Mouse (Mus musculus) liver, embryonic 13.5 days (tissue): ENCODE data around the gene Rap1a. TPM values are rescaled to one million over a fixed set of nuclear protein-coding genes. Genes with fewer than 3 reads are reported as not detected.

Experiments
- ATAC-seq: fragments of 200-750 bp; cut with Nextera tagmentation; 2 replicates; pipeline ENCODE4 v1.8.0; 2017; ENCODE audit warnings: low read depth, mild to moderate bottlenecking, moderate number of reproducible peaks, moderate library complexity
- DNase-seq: peaks from one replicate; pipeline ENCODE4 v3.0.0; 2022
- H3K27ac ChIP-seq: fragments of 300-500 bp; sonication (generic); 2 replicates; pipeline ENCODE4 v1.5.1; 2015; ENCODE audit warnings: moderate library complexity, mild to moderate bottlenecking, inconsistent platforms
- H3K27me3 ChIP-seq: fragments of 300-500 bp; sonication (generic); 2 replicates; pipeline ENCODE4 v1.6.1; 2015; ENCODE audit warnings: mild to moderate bottlenecking, inconsistent platforms
- H3K36me3 ChIP-seq: fragments of 300-500 bp; sonication (generic); 2 replicates; pipeline ENCODE4 v1.6.1; 2015; ENCODE audit warnings: mild to moderate bottlenecking, inconsistent platforms
- H3K4me1 ChIP-seq: fragments of 300-500 bp; sonication (generic); replicated peaks from 2 replicates; pipeline ENCODE4 v1.6.1; 2015; ENCODE audit warnings: inconsistent platforms
- H3K4me2 ChIP-seq: fragments of 300-500 bp; sonication (generic); 2 replicates; pipeline ENCODE4 v1.6.1; 2015; ENCODE audit warnings: inconsistent platforms, mild to moderate bottlenecking, moderate library complexity
- H3K4me3 ChIP-seq: fragments of 300-500 bp; sonication (generic); replicated peaks from 2 replicates; pipeline ENCODE4 v1.5.1; 2015; ENCODE audit warnings: mild to moderate bottlenecking, inconsistent platforms
- H3K9ac ChIP-seq: fragments of 300-500 bp; sonication (generic); 2 replicates; pipeline ENCODE4 v1.6.1; 2015; ENCODE audit warnings: mild to moderate bottlenecking, inconsistent platforms
- H3K9me3 ChIP-seq: fragments of 300-500 bp; sonication (generic); replicated peaks from 2 replicates; pipeline ENCODE4 v1.6.1; 2016; ENCODE audit warnings: inconsistent platforms
- WGBS: fragments of 180-500 bp; shearing (Covaris S2); methylation state at CpG from one replicate; pipeline ENCODE4 v1.1.7; 2015; ENCODE audit not compliant: insufficient replicate concordance; 5-methylcytosine and 5-hydroxymethylcytosine counted together
- polyA plus RNA-seq: library from polyadenylated mRNA; unstranded; fragments of >200 nt; fragmentation: Nextera tagmentation; extraction: Ambion mirVana; gene quantifications from 2 replicates; pipeline ENCODE4 v1.2.1, GENCODE M21; 2015

Rap1a gene
- polyA plus RNA-seq, 1 experiment from 2014 or later = 119 TPM

- Histone ChIP-seq H3K9me3 (no peaks in the 10 kb centered on the region), H3K27me3 (no peaks in the 10 kb centered on the region), H3K4me1 (peaks cover 67% of the 10 kb centered on the region), H3K4me2 (no peak overlapping the region), H3K27ac (peak overlapping the region; percentile 79; the same call in 1 of the 2 replicates), H3K9ac (no peak overlapping the region), H3K4me3 (no peak overlapping the region), H3K36me3 (no peaks in the 10 kb centered on the region)
- DNase-seq = no peak
- peak; percentile 60; the same call in 1 of the 2 replicates for ATAC-seq
These were observed 43.0 kb downstream of the Rap1a start for GRCm38 (mm10) chr3:105758098-105758497.

GRCm38 (mm10) chr3:105757323-105758083 lies 43.6 kb downstream of the Rap1a start:
- Histone ChIP-seq H3K27ac (peak overlapping the region; percentile 79), H3K4me1 (peaks cover 67% of the 10 kb centered on the region), H3K9me3 (no peaks in the 10 kb centered on the region), H3K4me2 (peak overlapping the region; percentile 26; the same call in 1 of the 2 replicates), H3K9ac (no peak overlapping the region), H3K36me3 (no peaks in the 10 kb centered on the region), H3K27me3 (no peaks in the 10 kb centered on the region), H3K4me3 (no peak overlapping the region)
- DNase-seq = no peak
- ATAC-seq = peak; percentile 45
- WGBS = 60% methylated on average over 6 of the region's 6 CpGs

DNA sequence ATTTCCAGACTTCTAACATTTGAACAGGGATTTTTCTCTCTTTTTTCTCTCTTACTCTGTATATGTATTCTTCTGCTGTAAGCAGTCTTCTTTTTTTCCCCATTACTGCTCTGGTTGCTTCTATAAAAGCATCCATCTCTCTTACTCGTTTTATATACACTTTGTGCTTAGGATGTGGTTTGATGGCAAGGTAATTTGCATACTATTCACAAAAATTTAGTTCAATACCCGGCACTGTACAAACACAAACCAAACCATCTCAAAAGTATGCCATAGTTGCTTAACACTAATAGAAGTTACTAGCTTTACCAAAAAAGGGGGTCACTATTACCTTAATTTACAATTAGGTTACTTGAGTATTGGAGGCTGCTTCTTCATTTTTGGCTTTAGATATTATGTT lies 44.6 kb downstream of the Rap1a start:
- ATAC-seq = no peak

GRCm38 (mm10) chr3:105755123-105755522 lies 46.0 kb downstream of the Rap1a start:
- Histone ChIP-seq H3K27ac (no peak overlapping the region), H3K4me1 (peaks cover 61% of the 10 kb centered on the region), H3K9ac (no peak overlapping the region), H3K9me3 (no peaks in the 10 kb centered on the region), H3K4me2 (no peak overlapping the region), H3K36me3 (no peaks in the 10 kb centered on the region), H3K27me3 (no peaks in the 10 kb centered on the region), H3K4me3 (no peak overlapping the region)
- ATAC-seq = no peak
- DNase-seq = no peak
- 90% methylated on average over 9 of the region's 9 CpGs for WGBS

More for the DNA sequence above, 44.6 kb downstream of the Rap1a start:
- Histone ChIP-seq H3K9ac (no peak overlapping the region), H3K36me3 (no peaks in the 10 kb centered on the region), H3K27me3 (no peaks in the 10 kb centered on the region), H3K4me3 (no peak overlapping the region), H3K4me1 (peaks cover 70% of the 10 kb centered on the region), H3K27ac (no peak overlapping the region), H3K4me2 (no peak overlapping the region), H3K9me3 (no peaks in the 10 kb centered on the region)
- WGBS = 61% methylated on average over 2 of the region's 2 CpGs
- DNase-seq = no peak

DNA sequence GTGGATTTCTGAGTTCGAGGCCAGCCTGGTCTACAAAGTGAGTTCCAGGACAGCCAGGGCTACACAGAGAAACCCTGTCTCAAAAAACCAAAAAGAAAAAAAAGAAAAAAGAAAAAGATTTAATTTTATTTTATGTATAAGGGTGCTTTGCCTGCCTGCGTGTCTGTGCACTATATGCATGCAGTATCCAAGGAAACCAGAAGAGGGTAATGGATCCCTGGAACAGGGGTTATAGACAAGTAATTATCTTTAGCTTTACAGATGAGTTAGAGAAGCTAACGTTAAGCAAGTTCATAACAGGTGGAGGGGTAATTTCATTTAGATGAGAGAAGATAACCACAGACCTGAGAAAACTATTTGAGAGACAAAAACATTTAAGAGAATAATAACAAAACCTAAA lies 47.0 kb downstream of the Rap1a start:
- ATAC-seq = no peak
- H3K27ac ChIP-seq = no peak overlapping the region

GRCm38 (mm10) chr3:105750810-105751209 lies 50.3 kb downstream of the Rap1a start:
- WGBS = 10% methylated on average over 2 of the region's 2 CpGs
- H3K9me3 ChIP-seq = no peaks in the 10 kb centered on the region
- ATAC-seq (0 out of 2 replicates have a peak, but pooled peaks have one; percentile 15), DNase-seq (no peak)
- H3K9ac ChIP-seq = no peak overlapping the region
- H3K4me3 ChIP-seq = no peak overlapping the region
- H3K4me1 ChIP-seq = peaks cover 27% of the 10 kb centered on the region
- H3K27me3 ChIP-seq = no peaks in the 10 kb centered on the region
- peaks cover 6% of the 10 kb centered on the region; the same call in 1 of the 2 replicates for H3K36me3 ChIP-seq
- no peak overlapping the region for H3K27ac ChIP-seq
- H3K4me2 ChIP-seq = no peak overlapping the region

More for the DNA sequence above, 47.0 kb downstream of the Rap1a start:
- Histone ChIP-seq H3K4me1 (peaks cover 58% of the 10 kb centered on the region), H3K9me3 (no peaks in the 10 kb centered on the region), H3K27me3 (no peaks in the 10 kb centered on the region), H3K4me2 (no peak overlapping the region), H3K9ac (no peak overlapping the region), H3K4me3 (no peak overlapping the region), H3K36me3 (no peaks in the 10 kb centered on the region)
- 78% methylated on average over 3 of the region's 3 CpGs for WGBS
- no peak for DNase-seq

- no peak for DNase-seq
- H3K36me3 ChIP-seq = peaks cover 10% of the 10 kb centered on the region
- no peak overlapping the region for H3K27ac ChIP-seq
These were observed 54.6 kb downstream of the Rap1a start for GRCm38 (mm10) chr3:105746542-105746941.

DNA sequence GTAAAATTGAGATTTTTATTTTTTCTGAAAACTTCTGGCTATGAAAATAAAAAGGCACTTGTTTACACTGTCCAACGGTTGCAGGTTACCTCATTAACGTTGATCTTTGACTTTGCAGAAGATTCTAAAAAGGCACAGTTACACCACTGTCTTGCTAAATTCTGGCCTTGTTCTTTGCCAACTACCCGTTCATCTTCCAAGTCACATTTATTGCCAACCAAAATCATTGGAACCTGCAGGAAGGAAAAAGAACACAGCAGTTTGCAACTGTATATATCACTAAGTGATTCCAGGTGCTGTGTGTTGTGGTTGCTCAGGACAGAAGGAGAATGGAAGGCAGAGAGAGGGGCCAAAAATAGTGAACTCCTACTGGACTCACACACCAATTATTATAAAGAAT lies 63.5 kb downstream of the Rap1a start:
- Histone ChIP-seq H3K4me2 (no peak overlapping the region), H3K27me3 (no peaks in the 10 kb centered on the region), H3K9ac (no peak overlapping the region), H3K4me1 (no peaks in the 10 kb centered on the region; the same call in 1 of the 2 replicates), H3K36me3 (peaks cover 56% of the 10 kb centered on the region), H3K9me3 (no peaks in the 10 kb centered on the region), H3K4me3 (no peak overlapping the region), H3K27ac (peak overlapping the region; percentile 1; the same call in 1 of the 2 replicates)
- DNase-seq (no peak), ATAC-seq (no peak)
- WGBS = 87% methylated on average over 3 of the region's 3 CpGs

More at GRCm38 (mm10) chr3:105746542-105746941, 54.6 kb downstream of the Rap1a start:
- Histone ChIP-seq H3K4me1 (peaks cover 5% of the 10 kb centered on the region), H3K4me3 (no peak overlapping the region), H3K4me2 (no peak overlapping the region), H3K9ac (no peak overlapping the region), H3K9me3 (no peaks in the 10 kb centered on the region), H3K27me3 (no peaks in the 10 kb centered on the region)
- 64% methylated on average over 2 of the region's 2 CpGs for WGBS
- ATAC-seq = no peak

DNA sequence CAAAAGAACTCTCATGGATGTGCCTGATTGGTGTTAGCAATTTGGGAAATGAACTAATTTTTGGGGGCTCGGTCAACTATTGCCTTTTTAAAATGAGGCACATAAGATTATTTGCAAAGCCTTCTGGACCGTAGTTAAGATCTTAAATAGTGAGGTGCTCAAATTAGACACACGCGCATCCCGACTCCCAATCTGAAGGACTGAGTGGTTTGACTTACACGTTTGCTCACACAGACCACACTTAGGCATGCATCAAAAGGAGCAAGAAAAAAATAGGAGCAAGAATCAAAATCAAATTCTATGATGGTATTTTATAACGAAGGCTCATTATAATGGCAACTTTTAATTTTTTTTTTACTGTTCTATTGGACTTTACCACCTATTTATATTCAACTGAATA lies 64.1 kb downstream of the Rap1a start:
- 89% methylated on average over 7 of the region's 7 CpGs for WGBS
- no peak overlapping the region for H3K9ac ChIP-seq
- peaks cover 62% of the 10 kb centered on the region for H3K36me3 ChIP-seq
- no peaks in the 10 kb centered on the region for H3K9me3 ChIP-seq
- no peak overlapping the region for H3K27ac ChIP-seq
- ATAC-seq (no peak), DNase-seq (no peak)
- H3K4me2 ChIP-seq = no peak overlapping the region
- no peaks in the 10 kb centered on the region for H3K4me1 ChIP-seq
- H3K27me3 ChIP-seq = no peaks in the 10 kb centered on the region
- H3K4me3 ChIP-seq = no peak overlapping the region

GRCm38 (mm10) chr3:105736148-105736547 lies 65.0 kb downstream of the Rap1a start:
- Histone ChIP-seq H3K4me2 (no peak overlapping the region), H3K36me3 (peaks cover 71% of the 10 kb centered on the region), H3K4me3 (no peak overlapping the region), H3K4me1 (no peaks in the 10 kb centered on the region), H3K9me3 (no peaks in the 10 kb centered on the region), H3K27ac (no peak overlapping the region), H3K9ac (no peak overlapping the region), H3K27me3 (no peaks in the 10 kb centered on the region)
- DNase-seq = no peak
- ATAC-seq = no peak
- 85% methylated on average over 1 of the region's 1 CpGs for WGBS

GRCm38 (mm10) chr3:105735285-105735684 lies 65.9 kb downstream of the Rap1a start:
- DNase-seq = no peak
- H3K4me3 ChIP-seq = no peak overlapping the region
- H3K4me1 ChIP-seq = no peaks in the 10 kb centered on the region
- H3K9ac ChIP-seq = no peak overlapping the region
- peaks cover 75% of the 10 kb centered on the region for H3K36me3 ChIP-seq
- ATAC-seq = no peak
- no peak overlapping the region; the same call in 1 of the 2 replicates for H3K27ac ChIP-seq
- no peak overlapping the region for H3K4me2 ChIP-seq
- H3K27me3 ChIP-seq = no peaks in the 10 kb centered on the region
- H3K9me3 ChIP-seq = no peaks in the 10 kb centered on the region

DNA sequence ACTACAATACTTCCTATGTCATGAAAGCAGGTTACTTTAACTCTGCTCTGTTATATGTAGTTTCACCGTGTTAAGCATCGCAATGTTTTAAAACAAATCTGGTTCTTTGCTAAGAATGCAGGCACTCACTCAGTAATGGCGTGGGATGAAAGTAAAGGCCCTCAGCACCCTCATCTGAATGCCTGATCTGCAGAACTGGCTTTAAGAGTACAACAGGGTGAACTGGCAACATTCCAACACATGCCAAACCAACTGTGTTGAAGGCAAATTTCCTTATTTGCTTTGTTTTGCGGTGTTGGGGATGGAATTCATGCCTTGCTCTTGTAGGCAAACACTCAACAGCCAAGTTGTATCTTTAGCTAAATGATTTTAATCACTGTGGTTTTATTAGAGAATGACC lies 67.6 kb downstream of the Rap1a start:
- DNase-seq = no peak

More for the DNA sequence above, 67.6 kb downstream of the Rap1a start:
- Histone ChIP-seq H3K4me1 (no peaks in the 10 kb centered on the region), H3K27me3 (no peaks in the 10 kb centered on the region), H3K4me3 (no peak overlapping the region), H3K9me3 (no peaks in the 10 kb centered on the region), H3K4me2 (no peak overlapping the region), H3K27ac (no peak overlapping the region), H3K36me3 (peaks cover 73% of the 10 kb centered on the region), H3K9ac (no peak overlapping the region)
- no peak for ATAC-seq
- 90% methylated on average over 4 of the region's 4 CpGs for WGBS
